Mouse (Mus musculus) forebrain, embryonic 14.5 days (tissue): ENCODE data around the gene Mboat7. TPM values are rescaled to one million over a fixed set of nuclear protein-coding genes. Genes with fewer than 3 reads are reported as not detected.
"Not testable (repeated sequence)": the region's sequence is repeated elsewhere in the genome, so short reads cannot be mapped to it uniquely, and the experiment has no call there.

ENCODE experiments used
- ATAC-seq: fragments of 200-750 bp; cut with Nextera tagmentation; 2 replicates; pipeline ENCODE4 v1.8.0; 2017; ENCODE audit warnings: mild to moderate bottlenecking, moderate library complexity
- DNase-seq: peaks from one replicate; pipeline ENCODE4 v3.0.0-alpha.2; 2015; ENCODE audit warnings: low spot score
- H3K27ac ChIP-seq: fragments of 300-500 bp; sonication (generic); 2 replicates; pipeline ENCODE4 v1.5.1; 2014; ENCODE audit warnings: low read depth, mild to moderate bottlenecking, control low read depth, low read length, moderate library complexity
- H3K27me3 ChIP-seq: fragments of 300-500 bp; sonication (generic); replicated peaks from 2 replicates; pipeline ENCODE4 v1.6.1; 2014; ENCODE audit warnings: low read length, control low read depth, mixed read lengths; ENCODE audit not compliant: control insufficient read depth, insufficient read depth
- H3K36me3 ChIP-seq: fragments of 300-500 bp; sonication (generic); 2 replicates; pipeline ENCODE4 v1.6.1; 2014; ENCODE audit warnings: low read length, control low read depth; ENCODE audit not compliant: control insufficient read depth, insufficient read depth
- H3K4me1 ChIP-seq: fragments of 300-500 bp; sonication (generic); 2 replicates; pipeline ENCODE4 v1.6.1; 2014; ENCODE audit warnings: antibody characterized with exemption, low read length, control low read depth; ENCODE audit not compliant: control insufficient read depth, insufficient read depth
- H3K4me2 ChIP-seq: fragments of 300-500 bp; sonication (generic); 2 replicates; pipeline ENCODE4 v1.6.1; 2014; ENCODE audit warnings: mild to moderate bottlenecking, control low read depth, low read length
- H3K4me3 ChIP-seq: fragments of 300-500 bp; sonication (generic); 2 replicates; pipeline ENCODE4 v1.5.1; 2014; ENCODE audit warnings: low read depth, low read length, control low read depth
- H3K9ac ChIP-seq: fragments of 300-500 bp; sonication (generic); 2 replicates; pipeline ENCODE4 v1.6.1; 2014; ENCODE audit warnings: mild to moderate bottlenecking, low read length, control low read depth, moderate library complexity
- H3K9me3 ChIP-seq: fragments of 300-500 bp; sonication (generic); replicated peaks from 2 replicates; pipeline ENCODE4 v1.6.1; 2016; ENCODE audit warnings: low read length, control low read depth, mixed read lengths; ENCODE audit not compliant: control insufficient read depth
- WGBS: fragments of 180-500 bp; shearing (Covaris S2); extraction: QIAGEN DNeasy Blood & Tissue Kit; methylation state at CpG from one replicate; pipeline ENCODE4 v1.1.7; 2014; 5-methylcytosine and 5-hydroxymethylcytosine counted together
- polyA plus RNA-seq: library from polyadenylated mRNA; unstranded; fragments of >200 nt; fragmentation: Nextera tagmentation; extraction: Ambion mirVana; gene quantifications from 2 replicates; pipeline ENCODE4 v1.2.1, GENCODE M21; 2014

The Mboat7 gene
- 35.1 and 49.3 TPM in 2 replicates for polyA plus RNA-seq

GRCm38 (mm10) chr7:3692987-3693808, at the start of gene Mboat7:
Gene Mboat7 (minus strand): TSS chr7:3693523.
- peak within 1 kb of the TSS; percentile 79 for H3K27ac ChIP-seq
- peak within 1 kb of the TSS; percentile 91 for H3K9ac ChIP-seq
- peaks cover 29% of the 10 kb centered on the region for H3K36me3 ChIP-seq
- no peaks in the 10 kb centered on the region for H3K27me3 ChIP-seq
- H3K9me3 ChIP-seq, result no peaks in the 10 kb centered on the region
- peak; percentile 92 for ATAC-seq
- peak within 1 kb of the TSS; percentile 70 for H3K4me2 ChIP-seq
- peak within 1 kb of the TSS; percentile 69 for H3K4me3 ChIP-seq
- WGBS, result under 1% methylated on average over 55 of the region's 55 CpGs
- DNase-seq, result peak; percentile 100
- peaks cover 15% of the 10 kb centered on the region for H3K4me1 ChIP-seq

- H3K4me3 ChIP-seq, DNase-seq: not testable (repeated sequence)
Measured at GRCm38 (mm10) chr7:3732675-3733074, 39.4 kb upstream of the Mboat7 start.

GRCm38 (mm10) chr7:3725459-3725858, 32.1 kb upstream of the Mboat7 start:
- not testable (repeated sequence) for H3K9me3 ChIP-seq, H3K4me3 ChIP-seq, H3K4me2 ChIP-seq, H3K27me3 ChIP-seq, H3K27ac ChIP-seq, DNase-seq, H3K9ac ChIP-seq, H3K4me1 ChIP-seq, ATAC-seq, H3K36me3 ChIP-seq

More at GRCm38 (mm10) chr7:3732675-3733074, 39.4 kb upstream of the Mboat7 start:
- not testable (repeated sequence) for H3K9ac ChIP-seq, H3K9me3 ChIP-seq, H3K36me3 ChIP-seq, H3K4me2 ChIP-seq, H3K4me1 ChIP-seq, H3K27ac ChIP-seq, H3K27me3 ChIP-seq, ATAC-seq
- no CpG with 5 or more reads among the region's 1 CpGs for WGBS

GRCm38 (mm10) chr7:3720268-3720667, 26.9 kb upstream of the Mboat7 start, which contains the start of gene Pirb:
Gene Pirb (minus strand): TSS chr7:3720391.
- not testable (repeated sequence) for H3K4me2 ChIP-seq, DNase-seq, H3K27ac ChIP-seq, ATAC-seq, H3K36me3 ChIP-seq, H3K4me1 ChIP-seq, H3K27me3 ChIP-seq, H3K4me3 ChIP-seq, H3K9ac ChIP-seq, H3K9me3 ChIP-seq
- no CpG with 5 or more reads among the region's 3 CpGs for WGBS

DNA sequence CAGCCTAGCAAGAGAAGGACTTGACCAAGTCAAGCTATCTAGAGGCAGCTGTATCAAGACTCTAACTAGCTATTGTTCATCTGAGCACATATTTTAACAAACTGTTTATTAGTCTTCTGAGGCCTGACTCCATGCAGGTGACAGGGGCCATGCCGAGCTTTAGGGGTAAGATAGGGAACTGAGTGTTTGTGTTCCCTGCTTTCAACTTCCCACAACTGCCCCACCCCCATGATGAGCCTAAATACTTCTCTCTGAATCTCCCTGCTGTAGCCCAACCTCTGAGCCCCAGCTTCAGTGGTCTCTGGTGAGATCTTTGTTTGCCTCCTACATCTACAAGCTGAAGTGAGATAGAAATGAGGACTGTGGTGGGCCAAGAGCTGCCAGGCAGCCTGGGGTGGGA, 21.9 kb upstream of the Mboat7 start:
- no peak overlapping the region for H3K27ac ChIP-seq
- H3K27me3 ChIP-seq, result no peaks in the 10 kb centered on the region
- 58% methylated on average over 1 of the region's 1 CpGs for WGBS

DNA sequence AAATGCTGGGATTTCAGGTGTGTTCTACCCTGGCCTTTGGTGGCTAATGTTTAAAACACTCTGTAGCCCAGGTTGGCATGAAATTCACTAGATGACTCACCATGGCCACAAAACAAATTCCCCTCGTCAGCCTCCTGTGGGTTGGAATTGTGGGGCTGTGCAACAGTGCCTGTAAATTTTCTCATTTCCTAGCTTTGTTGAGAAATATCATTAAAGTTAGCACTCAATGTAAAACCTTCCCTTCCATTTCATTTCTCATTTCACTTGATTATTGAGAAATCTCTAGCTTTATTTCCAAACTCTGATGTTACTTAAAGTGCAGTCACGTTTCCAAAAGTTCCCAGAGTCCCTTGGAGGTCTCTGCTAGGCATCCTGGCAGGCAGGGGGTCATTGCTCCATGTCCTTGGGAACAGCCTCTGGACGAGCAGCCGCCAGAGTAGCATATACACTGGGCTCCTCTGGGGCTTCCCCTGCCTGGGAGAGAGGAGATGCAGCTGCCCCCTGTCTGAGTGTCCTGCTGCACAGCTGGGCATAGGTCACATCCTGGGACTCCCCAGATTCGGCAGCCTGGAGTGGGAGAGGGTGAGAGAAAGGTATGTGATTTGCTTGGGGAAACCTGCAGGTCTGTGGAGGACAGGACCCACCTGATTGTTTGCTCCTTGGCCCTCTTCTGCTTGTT, 19.1 kb upstream of the Mboat7 start:
- WGBS, result 49% methylated on average over 5 of the region's 5 CpGs

More for the DNA sequence above, 21.9 kb upstream of the Mboat7 start:
- Histone ChIP-seq H3K4me2 (no peak overlapping the region), H3K4me1 (no peaks in the 10 kb centered on the region), H3K36me3 (no peaks in the 10 kb centered on the region), H3K9me3 (no peaks in the 10 kb centered on the region), H3K9ac (no peak overlapping the region), H3K4me3 (no peak overlapping the region)
- no peak for ATAC-seq
- DNase-seq, result no peak

DNA sequence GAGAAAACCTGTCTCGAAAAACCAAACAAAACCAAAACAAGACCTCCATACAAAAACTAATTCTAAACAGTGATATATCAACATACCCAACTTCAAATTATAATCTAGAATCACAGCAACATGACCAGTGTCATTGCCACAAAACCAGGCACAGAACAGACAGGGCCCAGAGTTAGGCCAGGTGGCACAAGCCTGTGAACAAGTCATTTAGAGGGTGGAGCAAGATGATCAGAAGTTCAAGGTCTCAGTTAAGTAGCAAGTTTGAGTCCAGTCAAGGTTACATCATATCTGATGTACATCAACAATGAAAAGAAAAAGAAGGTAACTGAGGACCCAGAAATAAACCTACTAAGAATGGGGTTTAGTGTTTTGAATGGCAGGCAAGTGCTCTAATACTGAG, 15.7 kb upstream of the Mboat7 start:
- 61% methylated on average over 1 of the region's 1 CpGs for WGBS
- no peak for ATAC-seq
- H3K36me3 ChIP-seq, result peaks cover 32% of the 10 kb centered on the region
- H3K4me1 ChIP-seq, result peaks cover 11% of the 10 kb centered on the region
- DNase-seq, result no peak
- H3K9ac ChIP-seq, result 0 out of 2 replicates have a peak overlapping the region, but pooled peaks have one; percentile 5
- H3K27ac ChIP-seq, result no peak overlapping the region
- no peak overlapping the region for H3K4me3 ChIP-seq
- H3K9me3 ChIP-seq, result no peaks in the 10 kb centered on the region
- no peak overlapping the region for H3K4me2 ChIP-seq
- H3K27me3 ChIP-seq, result no peaks in the 10 kb centered on the region

More for the DNA sequence above, 19.1 kb upstream of the Mboat7 start:
- Histone ChIP-seq H3K4me1 (no peaks in the 10 kb centered on the region), H3K4me2 (no peak overlapping the region), H3K27me3 (no peaks in the 10 kb centered on the region), H3K9ac (no peak overlapping the region), H3K4me3 (no peak overlapping the region), H3K36me3 (peaks cover 10% of the 10 kb centered on the region), H3K27ac (no peak overlapping the region), H3K9me3 (no peaks in the 10 kb centered on the region)
- ATAC-seq (no peak), DNase-seq (no peak)

DNA sequence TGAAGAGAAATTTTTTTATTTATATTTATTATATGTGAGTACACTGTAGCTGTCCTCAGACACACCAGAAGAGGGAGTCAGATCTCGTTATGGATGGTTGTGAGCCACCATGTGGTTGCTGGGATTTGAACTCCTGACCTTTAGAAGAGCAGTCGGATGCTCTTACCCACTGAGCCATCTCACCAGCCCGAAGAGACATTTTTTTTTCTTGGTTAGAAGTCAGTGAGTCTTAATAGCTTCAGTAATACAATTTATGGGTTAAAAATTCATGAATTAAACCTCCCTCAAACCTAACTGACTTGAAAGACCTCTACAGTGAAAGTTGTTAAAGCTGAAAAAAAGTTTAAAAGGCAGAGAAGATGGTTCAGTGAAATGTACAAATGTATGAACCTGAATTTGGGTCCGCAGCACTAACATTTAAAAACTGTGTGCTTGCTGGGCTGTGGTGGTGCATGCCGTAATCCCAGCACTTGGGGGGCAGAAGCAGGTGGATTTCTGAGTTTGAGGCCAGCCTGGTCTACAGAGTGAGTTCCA, 15.2 kb upstream of the Mboat7 start:
- not testable (repeated sequence) for H3K27me3 ChIP-seq, DNase-seq, H3K9ac ChIP-seq, ATAC-seq, H3K27ac ChIP-seq, H3K4me3 ChIP-seq, H3K9me3 ChIP-seq, H3K4me2 ChIP-seq
- H3K36me3 ChIP-seq, result peaks cover 32% of the 10 kb centered on the region
- WGBS, result 45% methylated on average over 5 of the region's 5 CpGs
- peaks cover 11% of the 10 kb centered on the region for H3K4me1 ChIP-seq
